Mouse (Mus musculus) lung, postnatal 36 days (tissue): ENCODE results near the gene Ndufb4.
"Not testable (repeated sequence)": the region's sequence is repeated elsewhere in the genome, so short reads cannot be mapped to it uniquely, and the experiment has no call there.

Experiments
- DNase-seq: peaks from one replicate; pipeline ENCODE4 v3.0.0; 2022; ENCODE audit warnings: mixed read lengths

Ndufb4 gene

GRCm38 (mm10) chr16:37677586-37677985, 23.3 kb upstream of the Ndufb4 start:
- DNase-seq = no peak

- DNase-seq = no peak
Measured at GRCm38 (mm10) chr16:37676677-37677072, 22.4 kb upstream of the Ndufb4 start.

GRCm38 (mm10) chr16:37676024-37676676, 21.9 kb upstream of the Ndufb4 start:
- no peak for DNase-seq

GRCm38 (mm10) chr16:37675326-37675725, 21.1 kb upstream of the Ndufb4 start:
- DNase-seq = no peak

- peak; percentile 26 for DNase-seq
Measured at GRCm38 (mm10) chr16:37670666-37671283, 16.5 kb upstream of the Ndufb4 start.

GRCm38 (mm10) chr16:37665394-37665935, 11.2 kb upstream of the Ndufb4 start:
- DNase-seq = no peak

GRCm38 (mm10) chr16:37663643-37664459, 9.6 kb upstream of the Ndufb4 start:
- no peak for DNase-seq

GRCm38 (mm10) chr16:37656796-37657195, 2.5 kb upstream of the Ndufb4 start:
- no peak for DNase-seq

GRCm38 (mm10) chr16:37655756-37656347, 1.6 kb upstream of the Ndufb4 start:
- no peak for DNase-seq

GRCm38 (mm10) chr16:37654831-37655455, 690 bp upstream of the Ndufb4 start:
- no peak for DNase-seq

GRCm38 (mm10) chr16:37653058-37653457, 1.2 kb downstream of the Ndufb4 start:
- DNase-seq = no peak

- no peak for DNase-seq
Measured at GRCm38 (mm10) chr16:37652654-37653053, 1.6 kb downstream of the Ndufb4 start.

GRCm38 (mm10) chr16:37651467-37651866, 2.8 kb downstream of the Ndufb4 start:
- DNase-seq = no peak

GRCm38 (mm10) chr16:37649068-37649467, 5.2 kb downstream of the Ndufb4 start:
- no peak for DNase-seq

GRCm38 (mm10) chr16:37647936-37648335, 6.3 kb downstream of the Ndufb4 start:
- DNase-seq = no peak

- no peak for DNase-seq
Measured at GRCm38 (mm10) chr16:37647067-37647466, 7.2 kb downstream of the Ndufb4 start.

- DNase-seq = no peak
Measured at GRCm38 (mm10) chr16:37645799-37646198, 8.5 kb downstream of the Ndufb4 start.

- no peak for DNase-seq
Measured at GRCm38 (mm10) chr16:37645211-37645610, 9.0 kb downstream of the Ndufb4 start.

- DNase-seq = no peak
Measured at GRCm38 (mm10) chr16:37644486-37644885, 9.8 kb downstream of the Ndufb4 start.

GRCm38 (mm10) chr16:37640522-37640921, 13.7 kb downstream of the Ndufb4 start:
- DNase-seq = not testable (repeated sequence)

GRCm38 (mm10) chr16:37637802-37638201, 16.5 kb downstream of the Ndufb4 start:
- no peak for DNase-seq

- DNase-seq = peak; percentile 28
Measured at GRCm38 (mm10) chr16:37636107-37636506, 18.1 kb downstream of the Ndufb4 start.

- no peak for DNase-seq
Measured at GRCm38 (mm10) chr16:37635095-37635494, 19.2 kb downstream of the Ndufb4 start.
